Mouse (Mus musculus) WW6 (cell line): ENCODE results near the gene Gm6465.
"Not testable (repeated sequence)": the region's sequence is repeated elsewhere in the genome, so short reads cannot be mapped to it uniquely, and the experiment has no call there.

Experiments
- DNase-seq: peaks from one replicate; pipeline ENCODE4 v3.0.0-alpha.2; 2013; ENCODE audit warnings: low read depth, low spot score

The Gm6465 gene

GRCm38 (mm10) chr5:11845239-11845638 is at the start of gene Gm6465:
Gm6465 (plus strand) TSS chr5:11845539.
- DNase-seq: not testable (repeated sequence)

- not testable (repeated sequence) for DNase-seq
Measured at GRCm38 (mm10) chr5:11845824-11846223, 485 bp downstream of the Gm6465 start.

- DNase-seq: not testable (repeated sequence)
Measured at GRCm38 (mm10) chr5:11857909-11858308, 12.6 kb downstream of the Gm6465 start.
